Mouse (Mus musculus) embryonic facial prominence, embryonic 12.5 days (tissue): ENCODE data around the gene Zfp101. TPM values are rescaled to one million over a fixed set of nuclear protein-coding genes. Genes with fewer than 3 reads are reported as not detected.

Source experiments
- ATAC-seq: fragments of 200-750 bp; cut with Nextera tagmentation; 2 replicates; pipeline ENCODE4 v1.8.0; 2017; ENCODE audit not compliant: insufficient number of reproducible peaks, insufficient read depth, low FRiP score, low TSS enrichment
- H3K27ac ChIP-seq: fragments of 300-500 bp; sonication (generic); 2 replicates; pipeline ENCODE4 v1.5.1; 2016; ENCODE audit warnings: mild to moderate bottlenecking
- H3K27me3 ChIP-seq: fragments of 300-500 bp; sonication (generic); 2 replicates; pipeline ENCODE4 v1.6.1; 2016; ENCODE audit warnings: mild to moderate bottlenecking, moderate library complexity
- H3K36me3 ChIP-seq: fragments of 300-500 bp; sonication (generic); 2 replicates; pipeline ENCODE4 v1.6.1; 2016; ENCODE audit warnings: mild to moderate bottlenecking
- H3K4me1 ChIP-seq: fragments of 300-500 bp; sonication (generic); 2 replicates; pipeline ENCODE4 v1.6.1; 2016
- H3K4me2 ChIP-seq: fragments of 300-500 bp; sonication (generic); replicated peaks from 2 replicates; pipeline ENCODE4 v1.6.1; 2016; ENCODE audit warnings: mild to moderate bottlenecking, moderate library complexity
- H3K4me3 ChIP-seq: fragments of 300-500 bp; sonication (generic); 2 replicates; pipeline ENCODE4 v1.5.1; 2016; ENCODE audit warnings: mild to moderate bottlenecking
- H3K9ac ChIP-seq: fragments of 300-500 bp; sonication (generic); 2 replicates; pipeline ENCODE4 v1.6.1; 2016; ENCODE audit warnings: mild to moderate bottlenecking, moderate library complexity
- H3K9me3 ChIP-seq: fragments of 300-500 bp; sonication (generic); 2 replicates; pipeline ENCODE4 v1.6.1; 2016; ENCODE audit warnings: mild to moderate bottlenecking, moderate library complexity
- WGBS: fragments of 180-500 bp; shearing (Covaris S2); methylation state at CpG from one replicate; pipeline ENCODE4 v1.1.7; 2016; 5-methylcytosine and 5-hydroxymethylcytosine counted together
- polyA plus RNA-seq: library from polyadenylated mRNA; unstranded; fragments of >200 nt; fragmentation: Nextera tagmentation; extraction: Ambion mirVana; gene quantifications from 2 replicates; pipeline ENCODE4 v1.2.1, GENCODE M21; 2016

Zfp101 gene
- 22.3 and 25.9 TPM in 2 replicates for polyA plus RNA-seq

DNA sequence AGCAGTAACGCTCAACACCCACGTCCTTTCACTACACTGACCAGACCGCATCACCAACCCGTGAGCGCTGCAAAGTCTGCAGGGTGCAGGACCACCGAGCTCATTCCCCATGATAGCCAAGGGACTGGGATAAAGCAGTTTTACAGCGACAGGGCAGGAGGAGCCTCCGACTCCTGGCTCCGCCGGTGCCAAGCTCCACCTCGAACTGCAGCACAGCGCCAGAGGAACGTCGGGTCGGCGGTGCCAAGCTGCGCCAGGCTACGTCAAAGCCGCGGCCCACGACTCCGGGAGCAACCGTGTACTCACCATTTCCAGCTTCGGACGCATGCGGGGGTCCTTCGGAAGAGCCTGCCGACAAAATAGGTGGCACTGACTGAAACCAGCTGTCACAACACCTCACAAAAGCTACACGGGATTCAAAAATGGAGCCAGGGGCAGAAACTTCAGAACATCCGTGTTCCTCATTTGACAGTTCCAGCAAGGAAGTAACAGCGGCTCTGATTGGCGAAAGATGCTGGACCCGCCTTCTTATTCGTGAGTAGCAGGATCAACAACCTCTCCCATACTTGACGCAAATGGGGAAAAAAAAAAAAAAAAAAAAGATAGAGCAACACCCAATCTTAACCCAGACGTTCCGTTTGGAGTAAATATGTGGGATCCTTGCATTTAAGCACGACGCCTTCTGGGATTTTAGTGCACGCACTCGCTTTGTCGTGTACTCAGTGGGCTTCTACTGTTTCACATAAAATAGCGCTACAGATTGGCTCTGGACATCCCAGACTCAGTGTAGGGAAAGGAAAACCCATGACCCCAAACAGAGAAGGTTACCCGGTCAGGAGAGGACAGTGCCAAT is at the start of gene Zfp101:
Zfp101 (minus strand) TSS at position 460 of the 853 bp plus-strand sequence.
- peak; percentile 95 for ATAC-seq
- Histone ChIP-seq H3K4me1 (peaks cover 7% of the 10 kb centered on the region; the same call in 1 of the 2 replicates), H3K9ac (peak within 1 kb of the TSS; percentile 74), H3K4me3 (peak within 1 kb of the TSS; percentile 95), H3K9me3 (no peaks in the 10 kb centered on the region), H3K27me3 (no peaks in the 10 kb centered on the region), H3K36me3 (no peaks in the 10 kb centered on the region; the same call in 1 of the 2 replicates), H3K4me2 (peak within 1 kb of the TSS; percentile 68), H3K27ac (peak within 1 kb of the TSS; percentile 80)
- WGBS, result under 1% methylated on average over 44 of the region's 44 CpGs

DNA sequence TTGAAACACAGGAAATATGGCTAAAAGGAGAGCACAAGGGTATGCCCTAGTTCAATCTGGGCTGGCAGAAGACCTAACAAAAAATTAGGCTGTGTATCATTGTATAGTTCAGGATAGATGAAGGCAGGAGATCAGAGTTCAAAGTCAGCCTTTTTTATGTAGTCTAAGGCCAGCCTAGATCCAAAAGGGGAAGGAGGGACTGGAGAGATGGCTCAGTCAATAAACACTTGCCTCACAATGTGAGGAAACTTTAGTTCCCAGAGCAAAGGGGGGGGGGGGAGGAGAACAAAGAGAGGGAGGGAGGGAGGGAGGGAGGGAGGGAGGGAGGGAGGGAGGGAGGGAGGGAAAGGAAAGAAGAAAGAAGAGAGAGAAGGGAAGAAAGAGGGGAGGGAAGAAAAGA is 46.7 kb upstream of the Zfp101 start:
- H3K9ac ChIP-seq, result no peak overlapping the region
- ATAC-seq, result no peak
- no peaks in the 10 kb centered on the region for H3K4me1 ChIP-seq

DNA sequence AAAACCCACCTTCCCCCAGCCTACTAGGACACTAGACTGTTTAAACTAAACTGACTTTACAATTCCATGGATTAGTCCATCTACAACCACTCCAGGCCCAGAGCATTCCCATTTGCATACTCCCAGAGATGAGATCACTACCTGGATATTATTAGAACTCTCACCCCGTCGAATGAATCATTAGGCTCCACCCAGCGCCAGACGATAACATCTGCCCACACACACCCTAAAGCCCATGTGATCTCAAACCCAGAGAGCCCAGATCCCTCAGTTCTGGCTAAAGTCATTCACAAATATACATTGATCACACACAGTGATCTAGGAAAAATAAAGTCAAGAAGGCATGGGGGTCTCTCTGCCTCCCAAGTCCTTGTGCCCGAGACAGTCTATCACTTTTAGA is 45.5 kb upstream of the Zfp101 start:
- Histone ChIP-seq H3K27ac (no peak overlapping the region), H3K4me3 (no peak overlapping the region), H3K36me3 (no peaks in the 10 kb centered on the region), H3K27me3 (no peaks in the 10 kb centered on the region), H3K9me3 (no peaks in the 10 kb centered on the region), H3K9ac (no peak overlapping the region), H3K4me2 (no peak overlapping the region), H3K4me1 (no peaks in the 10 kb centered on the region)
- 79% methylated on average over 5 of the region's 5 CpGs for WGBS
- no peak for ATAC-seq

More for the DNA sequence above, 46.7 kb upstream of the Zfp101 start:
- Histone ChIP-seq H3K4me3 (no peak overlapping the region), H3K27me3 (no peaks in the 10 kb centered on the region), H3K36me3 (no peaks in the 10 kb centered on the region), H3K9me3 (no peaks in the 10 kb centered on the region), H3K27ac (no peak overlapping the region), H3K4me2 (no peak overlapping the region)

DNA sequence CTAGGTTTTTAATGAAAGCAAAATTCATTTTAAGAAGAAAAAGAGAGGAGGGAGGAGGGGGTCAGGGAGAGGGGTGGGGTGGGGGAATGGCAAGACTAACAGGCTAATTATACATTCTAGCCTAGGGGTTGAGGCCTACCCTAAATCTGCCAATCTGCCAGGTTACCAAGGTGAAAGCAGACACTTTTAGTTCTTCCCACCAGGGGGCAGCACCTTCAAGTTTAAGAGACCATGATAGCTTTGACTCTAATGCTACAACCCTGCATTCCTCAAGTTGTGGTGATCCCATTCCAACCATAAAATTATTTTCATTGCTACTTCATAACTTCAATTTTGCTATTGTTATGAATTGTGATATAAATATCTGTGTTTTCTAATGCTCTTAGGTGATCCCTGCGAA is 44.7 kb upstream of the Zfp101 start:
- no peak overlapping the region for H3K4me2 ChIP-seq
- H3K27ac ChIP-seq, result no peak overlapping the region
- ATAC-seq, result no peak
- no peak overlapping the region for H3K9ac ChIP-seq
- H3K4me1 ChIP-seq, result no peaks in the 10 kb centered on the region
- 67% methylated on average over 1 of the region's 1 CpGs for WGBS
- no peaks in the 10 kb centered on the region for H3K36me3 ChIP-seq
- H3K9me3 ChIP-seq, result no peaks in the 10 kb centered on the region
- no peaks in the 10 kb centered on the region for H3K27me3 ChIP-seq
- H3K4me3 ChIP-seq, result no peak overlapping the region

DNA sequence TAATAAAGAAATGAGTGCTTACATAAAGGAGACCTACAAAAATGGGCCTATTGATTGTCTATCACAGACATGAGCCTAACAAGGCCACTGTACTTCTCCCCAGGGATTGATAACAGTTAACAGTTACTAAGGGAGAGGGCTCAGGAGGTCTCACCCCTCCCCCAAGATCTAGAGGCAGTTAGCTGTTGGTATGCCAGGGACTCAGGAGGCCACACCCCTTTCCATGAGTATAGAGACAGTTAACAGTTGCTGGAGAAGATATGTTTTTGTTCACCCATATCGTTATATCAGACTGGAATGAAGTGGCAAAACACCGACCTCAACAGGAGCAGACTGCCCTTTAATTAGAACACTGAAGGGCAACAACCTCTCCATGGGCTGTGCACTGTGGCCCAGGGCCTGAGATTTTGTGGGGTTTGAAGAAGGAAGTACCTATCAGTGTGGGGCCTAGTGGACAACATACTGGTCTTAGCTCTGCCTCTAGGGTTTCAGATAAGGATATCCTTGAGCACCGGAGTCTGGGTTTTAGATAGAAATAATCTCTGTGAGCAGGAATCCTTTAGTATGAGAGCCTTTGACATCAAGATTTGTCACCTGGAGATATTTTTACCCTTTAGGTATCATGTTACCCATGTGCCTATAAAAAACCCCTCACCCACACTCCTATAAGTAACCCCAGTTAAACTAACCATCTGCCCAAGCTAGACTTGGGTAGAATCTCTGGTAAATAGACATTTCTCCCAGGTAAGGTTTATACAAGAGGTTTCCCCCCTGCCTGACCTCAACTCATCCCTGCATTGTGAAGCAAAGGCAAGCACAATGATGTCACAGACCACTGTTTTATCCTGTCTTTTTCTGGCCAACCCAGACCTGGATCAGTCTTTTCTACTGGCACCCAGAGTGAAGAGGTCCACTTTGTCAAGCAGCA is 37.8 kb upstream of the Zfp101 start, which contains the start of gene Actl9:
Actl9 (plus strand) TSS at position 878 of the 928 bp plus-strand sequence.
- no peak within 1 kb of the TSS for H3K4me3 ChIP-seq
- ATAC-seq, result no peak
- WGBS, result 90% methylated on average over 3 of the region's 3 CpGs
- no peaks in the 10 kb centered on the region for H3K36me3 ChIP-seq
- no peaks in the 10 kb centered on the region for H3K9me3 ChIP-seq
- no peaks in the 10 kb centered on the region for H3K4me1 ChIP-seq
- H3K4me2 ChIP-seq, result no peak within 1 kb of the TSS
- no peaks in the 10 kb centered on the region for H3K27me3 ChIP-seq
- no peak within 1 kb of the TSS for H3K9ac ChIP-seq
- H3K27ac ChIP-seq, result no peak within 1 kb of the TSS

DNA sequence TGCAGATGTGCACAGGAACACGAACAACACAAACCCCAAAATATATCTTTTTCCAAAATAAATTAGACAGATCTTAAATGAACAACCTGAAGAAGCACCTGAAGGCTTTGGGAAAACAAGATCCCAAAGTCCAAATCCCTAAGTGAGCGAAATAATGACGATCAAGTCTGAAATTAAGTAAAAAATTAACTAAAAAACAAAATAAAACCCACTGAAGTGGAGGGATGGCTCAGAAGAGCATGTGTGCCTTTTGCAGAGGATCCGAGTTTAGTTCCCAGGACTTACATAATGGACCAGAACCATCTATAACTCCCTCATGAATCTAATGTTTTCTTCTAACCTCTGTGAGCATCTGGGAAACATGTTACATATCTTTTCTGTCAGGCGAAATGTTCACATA is 2.2 kb downstream of the Zfp101 start:
- Histone ChIP-seq H3K9ac (no peak overlapping the region), H3K4me3 (no peak overlapping the region), H3K4me2 (no peak overlapping the region), H3K36me3 (no peaks in the 10 kb centered on the region; the same call in 1 of the 2 replicates), H3K27ac (no peak overlapping the region), H3K27me3 (no peaks in the 10 kb centered on the region), H3K4me1 (peaks cover 7% of the 10 kb centered on the region; the same call in 1 of the 2 replicates), H3K9me3 (no peaks in the 10 kb centered on the region)
- ATAC-seq, result no peak
- 93% methylated on average over 5 of the region's 5 CpGs for WGBS

DNA sequence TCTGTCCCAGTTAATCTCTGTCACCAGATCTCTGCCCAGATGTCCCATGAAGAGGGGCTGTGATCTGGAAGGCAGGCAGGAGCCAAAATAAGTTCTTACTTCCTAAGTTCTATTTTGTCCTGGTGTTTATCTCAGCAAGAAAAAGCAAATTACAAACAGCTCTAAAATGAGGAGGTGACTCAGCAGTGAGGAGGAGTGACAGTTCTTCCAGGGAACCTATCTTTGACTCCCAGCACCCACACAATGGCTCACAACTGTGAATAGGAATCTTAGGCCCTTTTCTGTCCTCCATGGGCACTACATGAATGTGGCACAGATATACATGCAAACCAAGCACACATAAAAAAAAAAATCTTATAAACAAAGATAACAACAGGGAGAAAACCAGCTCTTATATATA is 8.7 kb downstream of the Zfp101 start:
- Histone ChIP-seq H3K4me3 (no peak overlapping the region), H3K9me3 (no peaks in the 10 kb centered on the region), H3K27ac (no peak overlapping the region), H3K9ac (no peak overlapping the region), H3K36me3 (peaks cover 40% of the 10 kb centered on the region), H3K27me3 (no peaks in the 10 kb centered on the region), H3K4me2 (no peak overlapping the region), H3K4me1 (no peaks in the 10 kb centered on the region)
- no peak for ATAC-seq

DNA sequence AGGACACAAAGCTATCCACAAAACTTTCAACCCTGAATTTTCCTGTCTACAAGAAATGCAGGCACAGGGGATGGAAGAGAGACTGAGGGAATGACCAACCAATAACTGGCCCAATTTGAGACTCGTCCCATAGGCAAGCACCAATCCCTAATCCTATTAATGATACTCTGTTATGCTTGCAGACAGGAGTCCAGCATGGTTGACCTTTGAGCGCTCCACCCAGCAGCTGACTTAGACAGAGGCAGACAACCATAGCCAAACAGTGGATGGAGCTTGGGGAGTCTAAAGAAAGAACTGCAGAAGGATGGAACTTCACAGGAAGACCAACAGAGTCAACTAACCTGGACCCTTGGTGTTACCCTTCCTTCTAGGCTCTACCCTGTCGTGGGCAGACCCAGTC is 21.6 kb downstream of the Zfp101 start:
- Histone ChIP-seq H3K27ac (no peak overlapping the region), H3K9ac (no peak overlapping the region), H3K36me3 (no peaks in the 10 kb centered on the region), H3K9me3 (no peaks in the 10 kb centered on the region), H3K4me3 (no peak overlapping the region), H3K4me1 (no peaks in the 10 kb centered on the region), H3K4me2 (no peak overlapping the region), H3K27me3 (no peaks in the 10 kb centered on the region)
- no peak for ATAC-seq
- WGBS, result 86% methylated on average over 3 of the region's 3 CpGs

DNA sequence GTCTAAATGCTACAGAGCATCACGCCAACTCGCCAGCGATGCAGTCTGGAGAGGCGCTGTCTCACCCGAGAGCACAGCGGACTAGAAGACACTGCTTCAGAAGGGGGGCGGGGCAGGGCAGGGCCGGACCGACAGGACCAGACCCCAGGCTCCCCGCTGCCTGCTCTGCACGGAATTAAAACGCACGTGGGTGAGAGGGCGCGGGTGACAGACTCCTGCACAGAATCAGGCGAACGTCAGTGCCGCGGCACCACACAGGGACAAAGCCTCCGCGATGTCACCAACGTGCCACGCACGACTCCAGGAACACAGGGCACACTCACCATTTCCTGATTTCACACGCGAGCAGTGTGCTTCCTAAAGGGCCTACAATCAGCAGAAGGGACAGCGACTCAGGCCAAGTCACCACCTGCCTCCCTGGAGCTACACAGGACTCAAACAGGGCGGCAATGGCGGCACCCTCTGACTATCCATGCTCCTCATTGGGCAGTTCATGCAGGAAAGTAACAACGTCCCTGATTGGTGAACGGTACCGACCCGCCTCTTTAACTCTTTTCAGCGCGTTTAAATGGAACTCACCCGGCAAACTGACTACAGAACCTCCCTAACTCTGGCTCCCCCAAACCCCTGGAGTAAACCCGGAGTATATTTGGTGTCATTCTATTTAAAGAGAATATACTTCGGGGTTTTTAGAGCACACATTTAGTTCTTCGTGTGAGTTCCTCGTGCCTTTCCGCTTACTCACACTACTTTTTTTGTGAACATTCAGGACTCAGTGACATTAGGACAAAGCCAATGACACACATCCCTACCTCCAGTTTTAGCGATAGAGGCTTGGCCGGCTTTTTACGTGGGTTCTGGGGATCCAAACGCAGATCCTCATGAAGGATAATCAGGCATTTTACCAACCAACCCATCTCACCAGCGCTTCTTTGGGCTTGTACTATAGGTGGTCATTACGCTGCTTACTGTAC is 35.7 kb downstream of the Zfp101 start, which contains the start of gene Zfp81:
Zfp81 (minus strand) TSS at position 468 of the 974 bp plus-strand sequence.
- peak within 1 kb of the TSS; percentile 68 for H3K4me2 ChIP-seq
- peak; percentile 100 for ATAC-seq

DNA sequence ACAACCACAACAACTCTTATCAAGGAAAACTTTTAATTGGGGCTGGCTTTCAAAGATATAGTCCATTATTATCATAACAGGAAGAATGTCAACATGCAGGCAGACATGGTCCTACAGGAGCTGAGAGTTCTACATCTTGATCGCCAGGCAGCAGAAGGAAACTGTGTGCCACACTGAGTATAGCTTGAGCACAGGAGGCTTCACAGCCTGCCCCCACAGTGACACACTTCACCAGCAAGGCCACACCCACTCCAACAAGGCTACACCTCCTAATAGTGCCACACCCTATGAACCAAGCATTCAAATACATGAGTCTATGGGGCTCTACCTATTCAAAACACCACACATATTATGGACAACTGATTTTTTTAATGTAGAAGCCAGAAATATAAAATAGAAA is 41.5 kb downstream of the Zfp101 start:
- no peak for ATAC-seq
- H3K36me3 ChIP-seq, result no peaks in the 10 kb centered on the region
- no peak overlapping the region for H3K4me3 ChIP-seq
- WGBS, result 91% methylated on average over 1 of the region's 1 CpGs
- H3K4me1 ChIP-seq, result peaks cover 3% of the 10 kb centered on the region; the same call in 1 of the 2 replicates
- H3K27ac ChIP-seq, result no peak overlapping the region
- no peaks in the 10 kb centered on the region for H3K27me3 ChIP-seq
- H3K9ac ChIP-seq, result no peak overlapping the region
- H3K9me3 ChIP-seq, result 0 out of 2 replicates have a peak, but pooled peaks cover 3% of the 10 kb centered on the region
- H3K4me2 ChIP-seq, result no peak overlapping the region

More for the DNA sequence above, 35.7 kb downstream of the Zfp101 start, which contains the start of gene Zfp81:
- no peaks in the 10 kb centered on the region for H3K27me3 ChIP-seq
- peak within 1 kb of the TSS; percentile 80 for H3K27ac ChIP-seq
- 4% methylated on average over 47 of the region's 47 CpGs for WGBS
- peak within 1 kb of the TSS; percentile 66 for H3K4me3 ChIP-seq
- H3K9ac ChIP-seq, result peak within 1 kb of the TSS; percentile 71
- H3K4me1 ChIP-seq, result peaks cover 3% of the 10 kb centered on the region; the same call in 1 of the 2 replicates
- H3K9me3 ChIP-seq, result no peaks in the 10 kb centered on the region
- H3K36me3 ChIP-seq, result no peaks in the 10 kb centered on the region
